Mouse (Mus musculus) hindbrain, postnatal 0 days (tissue): ENCODE results near the gene 2010003K11Rik. TPM values are rescaled to one million over a fixed set of nuclear protein-coding genes. Genes with fewer than 3 reads are reported as not detected.
"Not testable (repeated sequence)": the region's sequence is repeated elsewhere in the genome, so short reads cannot be mapped to it uniquely, and the experiment has no call there.

Experiments
- ATAC-seq: fragments of 200-750 bp; cut with Nextera tagmentation; 2 replicates; pipeline ENCODE4 v1.8.0; 2017; ENCODE audit warnings: mild to moderate bottlenecking, moderate TSS enrichment, moderate library complexity
- DNase-seq: peaks from one replicate; pipeline ENCODE4 v3.0.0-alpha.2; 2015; ENCODE audit warnings: low spot score
- H3K27ac ChIP-seq: fragments of 300-500 bp; sonication (generic); 2 replicates; pipeline ENCODE4 v1.5.1; 2014; ENCODE audit warnings: mild to moderate bottlenecking
- H3K27me3 ChIP-seq: fragments of 300-500 bp; sonication (generic); 2 replicates; pipeline ENCODE4 v1.6.1; 2014; ENCODE audit warnings: low read length, mixed read lengths; ENCODE audit not compliant: insufficient read depth
- H3K36me3 ChIP-seq: fragments of 300-500 bp; sonication (generic); 2 replicates; pipeline ENCODE4 v1.6.1; 2014; ENCODE audit warnings: low read length, mixed read lengths; ENCODE audit not compliant: insufficient read depth
- H3K4me1 ChIP-seq: fragments of 300-500 bp; sonication (generic); 2 replicates; pipeline ENCODE4 v1.6.1; 2014; ENCODE audit warnings: antibody characterized with exemption, low read length, mixed read lengths; ENCODE audit not compliant: insufficient read depth
- H3K4me2 ChIP-seq: fragments of 300-500 bp; sonication (generic); 2 replicates; pipeline ENCODE4 v1.6.1; 2014; ENCODE audit warnings: low read depth, mild to moderate bottlenecking, low read length, moderate library complexity, mixed read lengths
- H3K4me3 ChIP-seq: fragments of 300-500 bp; sonication (generic); 2 replicates; pipeline ENCODE4 v1.5.1; 2014; ENCODE audit warnings: low read length
- H3K9ac ChIP-seq: fragments of 300-500 bp; sonication (generic); replicated peaks from 2 replicates; pipeline ENCODE4 v1.6.1; 2014; ENCODE audit warnings: mild to moderate bottlenecking, low read length, moderate library complexity, mixed read lengths
- H3K9me3 ChIP-seq: fragments of 300-500 bp; sonication (generic); 2 replicates; pipeline ENCODE4 v1.6.1; 2016; ENCODE audit warnings: low read length, mixed read lengths
- CTCF ChIP-seq: IDR thresholded peaks from 2 replicates; pipeline ENCODE4 v1.5.1; 2016; ENCODE audit warnings: antibody characterized with exemption, control low read depth, low read depth
- WGBS: fragments of 180-500 bp; shearing (Covaris S2); extraction: QIAGEN DNeasy Blood & Tissue Kit; methylation state at CpG from one replicate; pipeline ENCODE4 v1.1.7; 2014; 5-methylcytosine and 5-hydroxymethylcytosine counted together
- polyA plus RNA-seq: library from polyadenylated mRNA; unstranded; fragments of >200 nt; fragmentation: Nextera tagmentation; extraction: Ambion mirVana; gene quantifications from 2 replicates; pipeline ENCODE4 v1.2.1, GENCODE M21; 2015
- total RNA-seq: library from RNA; depleted of rRNA; stranded (reverse); fragments of >200 nt; gene quantifications from 2 replicates; pipeline ENCODE4 v1.2.3, GENCODE M21; 2014

2010003K11Rik gene
- total and polyA plus RNA-seq, 2 experiments from 2014 or later = 0.13 TPM; not detected in 1

GRCm38 (mm10) chr19:4464666-4465065, 33.7 kb downstream of the 2010003K11Rik start:
- Histone ChIP-seq H3K4me2 (no peak overlapping the region), H3K27ac (no peak overlapping the region), H3K4me1 (no peaks in the 10 kb centered on the region), H3K27me3 (no peaks in the 10 kb centered on the region), H3K4me3 (no peak overlapping the region), H3K9me3 (no peaks in the 10 kb centered on the region), H3K9ac (no peak overlapping the region), H3K36me3 (no peaks in the 10 kb centered on the region)
- ATAC-seq (no peak), DNase-seq (no peak)
- WGBS = 86% methylated on average over 4 of the region's 4 CpGs
- TF ChIP-seq CTCF = no peak

- Histone ChIP-seq H3K9ac (no peak overlapping the region), H3K4me1 (no peaks in the 10 kb centered on the region), H3K4me3 (no peak overlapping the region), H3K27me3 (no peaks in the 10 kb centered on the region), H3K36me3 (no peaks in the 10 kb centered on the region), H3K27ac (no peak overlapping the region), H3K4me2 (no peak overlapping the region), H3K9me3 (no peaks in the 10 kb centered on the region)
- ATAC-seq = no peak
- no peak for TF ChIP-seq CTCF
- DNase-seq = no peak
- WGBS = 84% methylated on average over 8 of the region's 8 CpGs
Observed at GRCm38 (mm10) chr19:4461981-4462380, 36.4 kb downstream of the 2010003K11Rik start.

DNA sequence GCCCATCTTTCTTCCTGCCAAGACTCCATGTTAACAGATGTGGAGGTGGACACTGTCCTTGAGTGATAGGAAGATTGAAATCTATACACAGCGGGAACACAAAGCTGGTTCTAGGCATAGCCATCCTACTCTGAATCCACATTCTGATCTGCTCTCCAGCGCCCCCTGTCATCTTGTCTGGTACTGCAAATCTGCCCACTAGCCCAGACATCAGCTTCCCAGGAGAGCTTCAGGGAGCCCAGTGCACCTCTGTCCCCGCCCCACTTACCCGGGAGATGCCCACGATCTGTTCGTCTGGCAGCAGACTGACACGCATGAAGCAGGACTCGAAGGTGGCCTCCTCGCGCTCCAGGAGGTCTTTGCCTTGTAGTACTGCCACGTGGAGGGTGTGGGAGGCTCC, 42.2 kb downstream of the 2010003K11Rik start:
- H3K36me3 ChIP-seq = no peaks in the 10 kb centered on the region
- H3K4me3 ChIP-seq = no peak overlapping the region
- ATAC-seq = 0 out of 2 replicates have a peak, but pooled peaks have one; percentile 18
- no peaks in the 10 kb centered on the region for H3K4me1 ChIP-seq
- H3K9ac ChIP-seq = no peak overlapping the region
- DNase-seq = peak; percentile 41
- no peaks in the 10 kb centered on the region for H3K27me3 ChIP-seq
- WGBS = 17% methylated on average over 11 of the region's 11 CpGs
- peak; percentile 73 for TF ChIP-seq CTCF
- no peaks in the 10 kb centered on the region for H3K9me3 ChIP-seq
- no peak overlapping the region for H3K4me2 ChIP-seq
- H3K27ac ChIP-seq = no peak overlapping the region

DNA sequence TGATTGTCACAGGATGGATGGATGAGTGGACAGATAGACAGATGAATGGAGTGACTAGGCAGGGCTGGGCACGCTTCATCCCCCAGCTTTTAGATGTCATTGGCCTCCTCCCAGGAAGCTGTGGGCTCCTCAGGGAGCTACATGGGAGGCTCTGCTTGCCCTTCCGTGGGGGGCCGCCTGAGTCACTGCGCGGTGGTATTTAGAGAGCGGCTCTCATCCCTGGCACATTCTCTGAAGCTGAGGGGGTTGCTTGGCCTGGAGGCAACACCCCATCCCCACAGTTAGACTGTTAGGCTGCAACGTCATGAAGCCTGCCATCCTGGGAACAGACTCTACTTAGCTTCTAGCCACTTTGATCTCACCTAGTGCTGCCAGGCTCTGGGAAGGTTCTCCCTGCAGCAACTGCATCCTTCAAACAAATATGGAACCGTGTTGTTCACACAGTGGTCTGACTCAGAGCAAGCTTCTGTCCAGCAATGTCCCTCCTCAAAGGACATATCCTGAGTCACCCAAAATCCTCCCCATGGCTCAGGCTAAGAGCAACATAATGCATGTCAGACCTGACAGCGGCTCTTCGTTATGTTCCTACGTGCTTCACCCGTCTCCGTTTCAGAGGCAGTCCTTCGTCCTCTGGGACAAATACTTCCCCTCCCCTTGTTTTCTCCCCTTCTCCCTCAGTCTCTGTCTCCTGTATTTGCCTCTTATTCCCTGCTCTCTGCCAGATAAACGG, 43.1 kb downstream of the 2010003K11Rik start:
- Histone ChIP-seq H3K27me3 (no peaks in the 10 kb centered on the region), H3K4me1 (no peaks in the 10 kb centered on the region), H3K9ac (no peak overlapping the region), H3K9me3 (no peaks in the 10 kb centered on the region), H3K36me3 (no peaks in the 10 kb centered on the region), H3K4me3 (no peak overlapping the region), H3K27ac (no peak overlapping the region), H3K4me2 (no peak overlapping the region)
- DNase-seq (no peak), ATAC-seq (no peak)
- no peak for TF ChIP-seq CTCF
- 73% methylated on average over 15 of the region's 15 CpGs for WGBS

DNA sequence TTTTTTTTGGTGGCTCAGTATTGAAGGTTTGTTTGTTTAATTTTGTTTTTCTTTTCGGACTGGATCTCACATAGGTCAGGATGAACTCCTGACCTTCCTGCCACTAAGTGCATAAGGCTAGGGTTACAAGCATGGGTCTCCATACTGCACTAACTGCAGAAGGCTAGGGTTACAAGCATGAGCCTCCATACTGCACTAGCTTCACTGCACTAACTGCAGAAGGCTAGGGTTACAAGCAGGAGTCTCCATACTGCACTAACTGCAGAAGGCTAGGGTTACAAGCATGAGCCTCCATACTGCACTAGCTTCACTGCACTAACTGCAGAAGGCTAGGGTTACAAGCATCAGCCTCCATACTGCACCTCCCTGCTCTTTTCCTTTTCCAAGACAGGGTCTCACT, 44.3 kb downstream of the 2010003K11Rik start:
- not testable (repeated sequence) for ATAC-seq, DNase-seq, H3K4me3 ChIP-seq, H3K27me3 ChIP-seq, H3K4me2 ChIP-seq, H3K27ac ChIP-seq, H3K9me3 ChIP-seq, H3K36me3 ChIP-seq, H3K4me1 ChIP-seq, H3K9ac ChIP-seq
- WGBS = 78% methylated on average over 1 of the region's 1 CpGs

GRCm38 (mm10) chr19:4452525-4452924, 45.9 kb downstream of the 2010003K11Rik start:
- 37% methylated on average over 4 of the region's 4 CpGs for WGBS
- no peaks in the 10 kb centered on the region for H3K36me3 ChIP-seq
- H3K27ac ChIP-seq = no peak overlapping the region
- TF ChIP-seq CTCF = no peak
- H3K9me3 ChIP-seq = no peaks in the 10 kb centered on the region
- no peaks in the 10 kb centered on the region for H3K27me3 ChIP-seq
- no peak overlapping the region for H3K4me2 ChIP-seq
- H3K9ac ChIP-seq = no peak overlapping the region
- no peak overlapping the region for H3K4me3 ChIP-seq
- DNase-seq = no peak
- H3K4me1 ChIP-seq = no peaks in the 10 kb centered on the region
- no peak for ATAC-seq

DNA sequence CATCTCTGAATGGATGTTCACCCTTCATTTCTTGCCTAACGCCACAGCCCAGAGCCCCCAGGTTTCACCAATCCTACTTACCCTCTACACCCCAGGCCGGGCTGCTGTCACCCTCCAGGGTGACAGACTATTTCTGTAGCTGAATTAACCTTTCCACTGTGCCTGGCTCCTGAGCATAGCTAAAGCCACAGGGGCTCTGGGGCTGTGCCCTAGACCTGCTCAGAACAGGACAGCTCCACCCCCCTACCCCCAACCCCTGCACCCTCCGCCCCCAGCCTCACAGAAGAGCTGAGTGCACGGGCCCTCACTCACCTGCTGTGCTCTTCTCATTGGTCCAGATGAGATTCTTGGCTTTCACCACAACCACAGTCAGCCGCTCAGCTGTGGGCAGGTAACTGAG, 46.4 kb downstream of the 2010003K11Rik start:
- H3K4me2 ChIP-seq = no peak overlapping the region
- DNase-seq (no peak), ATAC-seq (0 out of 2 replicates have a peak, but pooled peaks have one; percentile 27)
- no peak overlapping the region for H3K4me3 ChIP-seq
- H3K27me3 ChIP-seq = no peaks in the 10 kb centered on the region
- 20% methylated on average over 5 of the region's 5 CpGs for WGBS
- H3K4me1 ChIP-seq = no peaks in the 10 kb centered on the region
- H3K36me3 ChIP-seq = no peaks in the 10 kb centered on the region
- no peaks in the 10 kb centered on the region for H3K9me3 ChIP-seq
- H3K9ac ChIP-seq = no peak overlapping the region
- no peak overlapping the region for H3K27ac ChIP-seq
- TF ChIP-seq CTCF = no peak
